Mouse (Mus musculus): ENCODE data around the gene Aes.

Gene Aes

DNA sequence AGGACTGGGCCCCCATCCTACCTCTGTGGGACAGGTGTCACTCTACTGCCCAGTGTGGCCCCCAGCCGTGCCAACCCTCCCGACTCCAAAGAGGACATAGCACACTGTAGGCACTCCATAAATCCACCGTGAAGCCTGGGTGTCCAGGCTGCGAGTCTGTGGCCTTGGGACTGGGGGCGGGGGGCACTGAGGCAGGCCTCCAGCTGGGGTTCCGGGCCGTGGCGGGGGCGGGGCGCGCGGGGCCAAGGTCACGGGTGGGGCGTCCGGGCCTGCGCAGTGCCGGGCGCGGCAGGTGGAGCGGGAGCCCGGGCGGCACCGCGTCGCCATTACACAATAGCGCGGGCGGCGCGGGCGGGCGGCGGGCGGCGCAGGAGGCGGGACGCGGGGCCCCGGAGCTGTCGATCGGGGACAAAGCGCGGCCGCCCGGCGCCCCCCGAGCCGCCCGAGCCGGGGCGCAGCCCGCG lies at the start of gene Aes:
TSS of gene Aes (plus strand) at position 326 of the 464 bp plus-strand sequence.
- peak; percentile 99 for DNase-seq

DNA sequence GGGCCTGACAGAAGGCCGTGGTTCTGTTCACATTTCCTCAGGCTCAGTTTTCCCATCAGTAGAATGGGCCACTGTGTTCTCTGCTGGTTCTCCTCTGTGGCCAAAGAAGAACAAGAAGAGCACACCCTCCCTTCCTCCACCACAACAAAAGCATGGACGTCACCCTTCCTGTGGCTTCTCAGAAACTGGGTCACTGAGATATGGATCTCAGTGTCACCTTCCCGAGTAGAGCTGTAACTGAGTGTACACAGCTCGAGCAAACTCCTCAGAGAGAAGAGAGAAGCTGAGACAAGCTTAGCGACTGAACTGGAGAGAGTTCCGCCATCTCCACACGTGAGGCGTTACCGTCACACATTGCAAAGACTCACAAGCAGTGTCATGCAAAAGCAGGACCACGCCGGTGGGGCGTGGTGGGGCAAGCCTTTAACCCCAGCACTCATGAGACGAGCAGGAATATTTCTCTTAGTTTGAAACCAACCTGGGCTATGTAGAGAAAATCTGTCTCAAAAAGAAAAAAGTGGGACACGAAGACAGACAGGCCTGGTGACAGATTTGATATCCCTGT lies 49.0 kb upstream of the Aes start:
- no peak for DNase-seq

DNA sequence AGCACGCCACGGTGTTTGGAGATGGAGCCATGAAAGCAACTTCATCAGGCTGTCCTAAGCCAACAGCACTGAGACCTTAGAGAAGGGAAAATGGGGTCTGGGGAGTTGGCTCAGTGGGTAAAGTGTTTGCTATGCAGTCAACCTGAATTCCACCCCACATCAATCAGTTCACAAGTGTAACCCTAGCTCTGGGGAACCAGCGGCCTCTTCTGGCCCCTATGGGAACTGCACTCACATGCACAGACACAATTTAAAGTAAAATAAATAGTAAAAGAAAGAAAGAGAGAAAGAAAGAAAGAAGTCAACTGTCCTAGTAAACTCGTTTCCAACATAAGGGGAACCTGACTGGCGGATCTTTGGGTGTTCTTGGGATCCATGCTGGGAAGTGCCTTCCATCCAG lies 45.5 kb upstream of the Aes start:
- DNase-seq, result no peak

DNA sequence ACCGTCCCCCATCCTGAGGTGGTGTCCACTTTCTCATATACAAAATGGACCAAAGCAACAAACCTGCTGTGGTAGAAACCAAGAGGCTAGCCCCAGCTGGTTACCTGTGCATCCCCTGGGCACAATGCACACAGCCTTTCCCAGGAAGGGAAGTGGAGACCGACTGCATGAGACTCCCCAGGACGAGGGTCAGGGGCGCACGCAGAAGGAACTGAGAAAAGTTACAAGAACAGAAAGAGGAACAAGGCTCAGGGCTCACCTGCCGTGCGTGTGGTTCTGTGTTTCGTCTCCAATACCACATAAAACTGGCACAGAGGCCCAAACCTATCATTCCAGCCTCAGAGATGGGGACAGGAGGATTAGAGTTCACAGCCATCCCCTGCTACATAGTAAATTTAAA lies 42.1 kb upstream of the Aes start:
- peak; percentile 92 for DNase-seq

- DNase-seq, result peak; percentile 95
These were observed 40.7 kb upstream of the Aes start for GRCm38 (mm10) chr10:81518546-81518945.

- DNase-seq, result peak; percentile 97
These were observed 39.9 kb upstream of the Aes start for GRCm38 (mm10) chr10:81519227-81519977.

- DNase-seq, result peak; percentile 92
These were observed 39.3 kb upstream of the Aes start for GRCm38 (mm10) chr10:81519978-81520365.

DNA sequence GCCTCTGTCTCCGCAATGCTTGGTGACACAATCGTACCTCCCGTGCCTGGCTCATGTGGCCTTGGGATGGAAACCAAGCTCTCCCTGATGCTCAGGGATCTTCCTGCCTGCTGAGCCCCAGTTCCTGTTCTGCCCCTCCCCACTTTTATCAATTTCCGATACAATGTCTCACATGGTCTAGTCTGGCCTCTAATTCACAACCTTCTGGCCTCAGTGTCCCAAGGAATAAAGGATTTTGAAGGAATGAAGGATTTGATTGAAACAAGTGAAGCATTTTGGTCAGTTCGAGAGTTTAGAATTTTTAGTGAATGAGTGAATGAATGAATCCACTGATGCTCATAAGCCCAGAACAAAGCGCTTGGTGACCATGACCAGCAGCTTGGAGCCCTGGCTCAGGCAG lies 36.1 kb upstream of the Aes start:
- no peak for DNase-seq

DNA sequence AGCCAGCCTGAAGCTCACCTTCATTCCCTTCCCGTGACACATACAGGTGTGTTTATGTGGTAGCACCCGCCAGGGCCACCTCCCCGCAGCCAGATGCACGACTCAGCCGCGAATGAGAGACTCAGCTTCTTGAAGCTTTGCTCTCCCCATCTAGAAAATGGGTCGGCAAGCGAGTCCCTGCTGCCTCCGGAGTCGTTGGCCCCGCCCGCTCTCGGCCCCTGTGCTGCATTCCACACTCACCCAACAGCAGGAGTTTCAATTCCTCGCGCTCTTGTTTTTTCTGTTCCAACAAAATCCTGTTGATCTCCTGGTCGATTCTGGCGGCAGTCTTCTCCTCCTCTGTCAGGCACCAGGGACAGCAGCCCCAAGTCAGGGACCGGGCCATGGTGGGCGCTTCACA lies 35.7 kb upstream of the Aes start:
- no peak for DNase-seq

DNA sequence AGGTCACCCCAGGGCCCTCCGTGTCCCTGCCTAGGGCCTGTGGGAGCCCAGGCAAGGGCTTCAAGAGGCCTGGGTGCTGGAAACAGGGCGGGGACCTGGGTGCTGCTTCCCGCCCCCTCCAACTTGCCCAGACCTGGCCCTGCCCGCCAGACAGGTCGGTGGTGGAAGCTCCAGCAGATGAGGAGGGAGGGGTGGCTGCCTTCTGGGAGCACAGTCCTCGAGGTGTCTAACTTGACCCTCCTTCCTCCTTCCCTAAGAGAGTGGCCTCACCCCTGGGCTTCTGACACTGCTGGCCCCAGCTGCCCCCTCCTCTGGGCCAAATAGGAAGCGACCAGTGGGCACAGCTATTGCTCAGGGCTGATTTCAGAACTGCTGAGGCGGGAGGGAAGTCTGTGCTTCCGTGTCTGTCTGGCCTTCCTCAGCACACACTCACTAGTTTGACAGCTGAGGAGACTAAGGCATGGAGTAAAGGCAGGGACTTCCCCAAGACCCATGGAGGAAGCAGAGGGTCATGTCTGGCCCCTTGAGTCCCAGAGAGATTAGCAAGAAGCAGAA lies 35.2 kb upstream of the Aes start, which contains the start of gene Gna15:
TSS of gene Gna15 (minus strand) at position 175 of the 555 bp plus-strand sequence.
- DNase-seq, result peak; percentile 98

DNA sequence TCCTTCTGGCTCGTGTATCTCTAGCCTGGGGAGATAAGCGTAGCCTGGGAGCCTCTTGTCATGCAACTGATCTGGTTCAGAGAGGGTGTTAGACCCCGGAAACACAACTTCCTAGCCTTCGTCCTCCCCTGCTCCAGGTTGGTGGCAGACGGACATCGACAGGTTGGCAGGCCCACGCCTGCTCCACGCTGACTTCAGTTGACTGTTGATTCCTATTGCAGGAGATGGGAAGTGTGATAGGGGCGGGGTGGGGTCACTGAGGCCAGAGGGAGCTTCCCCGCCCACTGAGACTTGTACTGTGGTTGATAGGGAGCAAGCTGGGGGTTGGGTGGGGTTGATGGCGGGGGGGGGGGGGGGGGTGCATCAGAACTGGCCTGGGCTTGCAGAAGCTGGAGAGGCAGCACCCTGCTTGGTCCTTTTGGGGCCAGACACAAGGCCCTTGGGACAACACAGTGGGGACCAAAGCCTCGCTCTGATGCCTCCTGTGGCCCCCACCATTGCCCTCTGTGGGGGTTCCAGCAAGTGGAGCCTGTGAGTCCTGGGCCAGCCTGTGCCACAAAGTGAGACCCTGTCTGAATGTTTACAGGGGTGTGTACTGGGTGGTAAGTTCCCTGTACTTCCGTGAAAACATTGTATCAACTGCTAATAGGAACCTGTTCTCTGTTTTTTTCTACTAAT lies 34.1 kb upstream of the Aes start:
- peak; percentile 91 for DNase-seq

GRCm38 (mm10) chr10:81526779-81527178 lies 32.5 kb upstream of the Aes start:
- peak; percentile 97 for DNase-seq

DNA sequence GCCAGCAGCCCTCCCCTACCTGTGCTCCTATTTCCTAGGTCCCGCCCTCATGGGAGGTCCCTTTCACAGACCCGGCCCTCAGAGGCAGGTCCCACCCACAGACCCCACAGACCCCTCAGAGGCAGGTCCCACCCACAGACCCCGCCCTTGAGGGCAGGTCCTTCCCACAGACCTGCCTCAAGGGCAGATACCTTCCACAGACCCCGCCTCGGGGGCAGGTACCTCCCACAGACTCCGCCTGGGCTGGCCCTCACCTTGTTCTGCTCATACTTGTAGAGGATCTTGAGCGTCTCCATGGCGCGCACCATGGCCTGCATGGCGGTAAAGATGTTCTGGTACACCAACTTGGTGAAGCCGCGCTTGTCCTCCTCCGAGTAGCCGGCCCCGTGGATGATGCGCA lies 24.5 kb upstream of the Aes start:
- no peak for DNase-seq

- no peak for DNase-seq
These were observed 22.6 kb upstream of the Aes start for GRCm38 (mm10) chr10:81536734-81537133.

DNA sequence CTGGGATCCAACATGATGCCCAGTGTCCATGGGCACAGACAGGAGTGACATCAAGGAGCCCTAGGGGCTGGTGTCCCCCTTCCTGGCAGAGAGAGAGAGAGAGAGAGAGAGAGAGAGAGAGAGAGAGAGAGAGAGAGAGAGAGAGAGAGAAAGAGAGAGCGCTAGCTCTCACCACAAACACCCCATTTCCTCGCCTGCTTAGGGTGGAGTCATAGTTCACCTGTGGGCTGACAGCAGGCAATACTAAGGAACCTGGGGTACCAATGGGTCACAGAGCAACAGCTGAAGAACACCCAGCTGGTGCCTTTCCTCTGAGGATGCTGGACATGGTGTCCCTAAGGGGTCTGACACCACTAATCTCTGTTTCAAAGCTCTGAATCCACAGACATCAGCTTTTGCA lies 21.9 kb upstream of the Aes start:
- no peak for DNase-seq

DNA sequence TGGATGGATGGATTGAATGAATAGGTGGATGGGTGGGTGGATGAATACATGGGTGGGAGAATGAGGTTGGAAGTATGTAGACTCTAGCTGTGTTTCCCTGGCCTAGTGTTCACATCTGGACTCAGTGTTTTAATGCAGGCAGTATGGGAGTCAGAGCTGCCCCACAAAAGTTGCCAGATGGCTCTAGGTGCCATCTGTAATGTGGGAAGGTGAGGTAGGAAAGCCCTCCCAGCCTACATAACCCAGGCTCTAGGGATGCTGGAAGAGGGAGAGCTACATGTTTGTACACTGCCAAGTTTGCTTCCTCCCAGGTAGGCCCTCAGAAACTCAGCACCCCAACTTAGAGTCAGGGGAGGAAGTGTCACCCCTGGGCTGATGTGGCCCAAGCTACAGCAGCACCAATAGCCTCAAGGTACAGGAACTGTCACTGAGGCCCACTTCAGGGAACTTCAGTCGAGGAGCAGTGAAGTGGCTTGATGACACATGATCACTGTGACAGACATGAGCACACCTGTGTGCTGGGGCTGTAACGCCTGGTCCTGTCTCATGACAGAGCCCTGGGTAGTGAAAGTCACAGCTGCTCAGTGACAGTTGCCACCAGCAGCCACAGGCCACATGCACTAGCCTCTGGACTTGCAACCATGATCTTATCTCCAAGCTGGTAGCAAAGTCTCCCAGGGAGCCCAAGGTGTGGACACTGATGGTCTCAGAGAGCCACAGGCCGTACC lies 20.8 kb upstream of the Aes start:
- DNase-seq, result no peak

- DNase-seq, result peak; percentile 94
These were observed 17.9 kb upstream of the Aes start for GRCm38 (mm10) chr10:81541363-81541762.

- peak; percentile 99 for DNase-seq
These were observed 17.5 kb upstream of the Aes start for GRCm38 (mm10) chr10:81541803-81542202.

GRCm38 (mm10) chr10:81542727-81543460 lies 16.4 kb upstream of the Aes start:
- DNase-seq, result peak; percentile 92

DNA sequence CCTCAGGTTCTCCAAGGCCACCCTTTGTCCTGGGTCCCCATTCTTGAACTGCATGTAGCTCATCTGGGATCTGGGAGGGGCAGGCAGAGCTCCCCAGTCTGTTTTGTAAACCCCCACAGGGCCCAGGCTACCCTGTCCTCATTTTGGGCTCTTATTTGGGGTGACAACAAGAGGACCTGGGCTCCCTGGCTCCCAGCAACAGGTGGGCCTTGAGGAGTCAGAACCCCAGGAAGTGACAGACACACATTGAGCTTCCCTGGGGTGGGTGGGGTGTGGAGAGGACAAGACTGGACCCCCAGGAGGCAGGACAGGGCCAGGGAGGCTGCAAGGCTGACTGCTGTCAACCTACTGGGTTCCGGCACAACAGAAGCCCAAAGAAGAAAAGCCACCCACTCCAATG lies 15.7 kb upstream of the Aes start:
- no peak for DNase-seq

DNA sequence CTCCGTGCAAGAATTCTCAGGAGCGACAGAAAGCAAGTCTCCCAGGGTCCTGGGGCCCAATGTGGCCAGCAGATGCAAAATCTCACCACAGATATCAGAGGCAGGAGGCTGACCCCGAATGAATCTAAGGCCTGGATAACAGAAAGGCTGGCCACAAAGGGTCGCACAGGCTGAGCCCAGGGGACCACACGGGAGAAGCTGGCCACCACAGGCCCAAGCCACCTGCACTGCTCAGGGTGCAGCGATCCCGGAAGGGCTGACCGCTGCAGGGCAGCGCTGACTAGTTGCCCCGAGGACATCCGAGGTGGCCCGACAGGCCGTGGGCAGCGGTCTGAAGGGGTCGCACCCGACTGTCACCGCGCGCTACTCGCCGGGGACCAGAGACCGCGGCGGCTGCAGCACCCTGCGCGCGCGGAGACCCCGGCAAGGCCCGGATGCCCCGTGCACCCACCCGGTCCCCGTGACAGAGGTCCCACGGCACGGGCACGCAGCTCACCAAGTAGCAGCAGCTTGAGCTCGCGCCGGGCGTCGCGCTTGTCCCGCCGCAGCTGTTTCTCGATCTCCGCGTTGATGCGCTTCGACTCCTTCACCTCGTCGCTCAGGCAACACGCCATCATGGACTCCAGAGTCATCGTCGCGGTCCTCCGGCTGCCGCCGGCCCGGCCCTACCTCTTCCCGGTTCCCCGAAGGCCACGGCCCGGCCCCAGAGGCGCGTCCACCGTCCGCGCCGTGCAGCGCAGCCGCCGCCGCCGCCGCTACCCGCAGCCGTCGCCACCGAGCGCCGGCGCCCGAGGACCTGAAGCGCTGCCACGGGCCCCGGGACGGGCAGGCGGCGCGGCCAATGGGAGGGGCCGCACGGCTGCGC lies 14.8 kb upstream of the Aes start:
- DNase-seq, result no peak

All from heart, adult 11 months (tissue).